Mouse (Mus musculus): ENCODE data around the gene S100pbp. TPM values are rescaled to one million over a fixed set of nuclear protein-coding genes. Genes with fewer than 3 reads are reported as not detected.
A peak's percentile ranks its signal among the peaks of the same experiment; 100 is the strongest.

S100pbp gene
- polyA plus RNA-seq, 1 experiment, result not detected

- WGBS, result 42% methylated on average over 13 of the region's 13 CpGs
- TF ChIP-seq CTCF (IDR thresholded peaks at IDR 0.05; ENCODE audit: insufficient read depth, low read depth, low read length) (no peak), POLR2A (IDR thresholded peaks at IDR 0.05; ENCODE audit: insufficient read depth, low read depth, low read length) (no peak)
- Histone ChIP-seq H3K4me1 (ENCODE audit: control insufficient read depth, insufficient read depth, low read length) (peaks cover 50% of the 10 kb centered on the region), H3K4me3 (ENCODE audit: insufficient read depth, low read depth, low read length) (no peak overlapping the region), H3K27ac (ENCODE audit: insufficient read depth, low read depth, low read length) (no peak overlapping the region)
These were observed 60.8 kb downstream of the S100pbp start for GRCm38 (mm10) chr4:129128582-129129338.

- Histone ChIP-seq H3K27ac (ENCODE audit: insufficient read depth, low read depth, low read length) (no peak overlapping the region), H3K4me3 (ENCODE audit: insufficient read depth, low read depth, low read length) (no peak overlapping the region), H3K4me1 (ENCODE audit: control insufficient read depth, insufficient read depth, low read length) (peaks cover 52% of the 10 kb centered on the region)
- TF ChIP-seq POLR2A (IDR thresholded peaks at IDR 0.05; ENCODE audit: insufficient read depth, low read depth, low read length), result no peak
- TF ChIP-seq CTCF (IDR thresholded peaks at IDR 0.05; ENCODE audit: insufficient read depth, low read depth, low read length), result no peak
- 38% methylated on average over 19 of the region's 19 CpGs for WGBS
These were observed 63.6 kb downstream of the S100pbp start for GRCm38 (mm10) chr4:129125736-129126451.

- TF ChIP-seq POLR2A (IDR thresholded peaks at IDR 0.05; ENCODE audit: insufficient read depth, low read depth, low read length) (no peak), CTCF (IDR thresholded peaks at IDR 0.05; ENCODE audit: insufficient read depth, low read depth, low read length) (no peak)
- Histone ChIP-seq H3K4me1 (ENCODE audit: control insufficient read depth, insufficient read depth, low read length) (peaks cover 49% of the 10 kb centered on the region), H3K4me3 (ENCODE audit: insufficient read depth, low read depth, low read length) (no peak overlapping the region), H3K27ac (ENCODE audit: insufficient read depth, low read depth, low read length) (no peak overlapping the region)
- WGBS, result 9% methylated on average over 13 of the region's 13 CpGs
These were observed 64.8 kb downstream of the S100pbp start for GRCm38 (mm10) chr4:129124652-129125146.

GRCm38 (mm10) chr4:129122719-129123118, 66.8 kb downstream of the S100pbp start:
- Histone ChIP-seq H3K4me3 (ENCODE audit: insufficient read depth, low read depth, low read length) (no peak overlapping the region), H3K27ac (ENCODE audit: insufficient read depth, low read depth, low read length) (no peak overlapping the region), H3K4me1 (ENCODE audit: control insufficient read depth, insufficient read depth, low read length) (peaks cover 36% of the 10 kb centered on the region)
- 52% methylated on average over 8 of the region's 8 CpGs for WGBS
- TF ChIP-seq POLR2A (IDR thresholded peaks at IDR 0.05; ENCODE audit: insufficient read depth, low read depth, low read length) (no peak), CTCF (IDR thresholded peaks at IDR 0.05; ENCODE audit: insufficient read depth, low read depth, low read length) (no peak)

- H3K4me3 ChIP-seq (ENCODE audit: insufficient read depth, low read depth, low read length), result no peak overlapping the region
- peaks cover 36% of the 10 kb centered on the region for H3K4me1 ChIP-seq (ENCODE audit: control insufficient read depth, insufficient read depth, low read length)
- no peak overlapping the region for H3K27ac ChIP-seq (ENCODE audit: insufficient read depth, low read depth, low read length)
These were observed 67.4 kb downstream of the S100pbp start for GRCm38 (mm10) chr4:129122107-129122506.

GRCm38 (mm10) chr4:129121569-129122086, 67.9 kb downstream of the S100pbp start, which contains the start of gene Hpca:
Gene Hpca, minus strand, starts transcription at chr4:129122036.
- 3% methylated on average over 17 of the region's 17 CpGs for WGBS
- Histone ChIP-seq H3K4me1 (ENCODE audit: control insufficient read depth, insufficient read depth, low read length) (peaks cover 36% of the 10 kb centered on the region), H3K27ac (ENCODE audit: insufficient read depth, low read depth, low read length) (no peak within 1 kb of the TSS), H3K4me3 (ENCODE audit: insufficient read depth, low read depth, low read length) (peak within 1 kb of the TSS; percentile 57)
- no peak for TF ChIP-seq CTCF (IDR thresholded peaks at IDR 0.05; ENCODE audit: insufficient read depth, low read depth, low read length)
- no peak for TF ChIP-seq POLR2A (IDR thresholded peaks at IDR 0.05; ENCODE audit: insufficient read depth, low read depth, low read length)

More at GRCm38 (mm10) chr4:129122107-129122506, 67.4 kb downstream of the S100pbp start:
- no peak for TF ChIP-seq POLR2A (IDR thresholded peaks at IDR 0.05; ENCODE audit: insufficient read depth, low read depth, low read length)
- TF ChIP-seq CTCF (IDR thresholded peaks at IDR 0.05; ENCODE audit: insufficient read depth, low read depth, low read length), result no peak
- 35% methylated on average over 9 of the region's 9 CpGs for WGBS

- no peak overlapping the region for H3K27ac ChIP-seq (ENCODE audit: insufficient read depth, low read depth, low read length)
- no peak for TF ChIP-seq CTCF (IDR thresholded peaks at IDR 0.05; ENCODE audit: insufficient read depth, low read depth, low read length)
- no peak for TF ChIP-seq POLR2A (IDR thresholded peaks at IDR 0.05; ENCODE audit: insufficient read depth, low read depth, low read length)
- WGBS, result 1% methylated on average over 59 of the region's 59 CpGs
- H3K4me3 ChIP-seq (ENCODE audit: insufficient read depth, low read depth, low read length), result peak overlapping the region; percentile 57
- peaks cover 31% of the 10 kb centered on the region for H3K4me1 ChIP-seq (ENCODE audit: control insufficient read depth, insufficient read depth, low read length)
These were observed 68.7 kb downstream of the S100pbp start for GRCm38 (mm10) chr4:129120520-129121445.

GRCm38 (mm10) chr4:129119708-129120107, 69.8 kb downstream of the S100pbp start:
- TF ChIP-seq POLR2A (IDR thresholded peaks at IDR 0.05; ENCODE audit: insufficient read depth, low read depth, low read length) (no peak), CTCF (IDR thresholded peaks at IDR 0.05; ENCODE audit: insufficient read depth, low read depth, low read length) (no peak)
- no peak overlapping the region; the same call in 1 of the 2 replicates for H3K4me3 ChIP-seq (ENCODE audit: insufficient read depth, low read depth, low read length)
- H3K27ac ChIP-seq (ENCODE audit: insufficient read depth, low read depth, low read length), result no peak overlapping the region
- peaks cover 22% of the 10 kb centered on the region for H3K4me1 ChIP-seq (ENCODE audit: control insufficient read depth, insufficient read depth, low read length)
- WGBS, result 81% methylated on average over 10 of the region's 10 CpGs
